Mouse (Mus musculus) CH12F3 (cell line): ENCODE results near the gene Gm20388.

ENCODE experiments used
- in situ Hi-C: fragments of 300-500 bp; cut with MboI; formaldehyde crosslinking; loops from 2 replicates; pipeline ENCODE4 v1.14.3; 2020; ENCODE audit warnings: low sequenced_read_pairs

Gene Gm20388

DNA sequence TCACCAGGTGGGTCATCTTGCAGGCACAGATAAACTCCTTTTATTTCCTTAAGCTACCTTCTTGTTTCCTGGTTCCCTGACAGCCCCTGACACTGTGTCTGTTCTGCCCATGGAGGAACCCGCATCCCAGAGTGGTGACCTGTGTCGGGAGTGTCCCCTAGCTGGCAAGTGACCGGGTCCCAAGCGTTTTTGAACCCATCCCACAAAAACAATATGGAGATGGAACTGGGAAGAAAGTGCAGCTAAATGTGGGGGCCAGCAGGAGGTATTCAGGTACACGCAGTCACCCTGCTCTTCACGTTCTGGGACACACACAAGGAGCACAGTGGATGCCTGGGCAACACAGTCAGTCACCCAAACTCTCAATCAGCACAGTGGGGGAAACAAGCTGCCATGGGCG is 2035.7 kb downstream of the Gm20388 start:
- in situ Hi-C loops: loop anchor here (25.0 kb wide), 1 partner anchor 359 kb away; the partner anchor contains the start of genes Fbxo31 and Map1lc3b

DNA sequence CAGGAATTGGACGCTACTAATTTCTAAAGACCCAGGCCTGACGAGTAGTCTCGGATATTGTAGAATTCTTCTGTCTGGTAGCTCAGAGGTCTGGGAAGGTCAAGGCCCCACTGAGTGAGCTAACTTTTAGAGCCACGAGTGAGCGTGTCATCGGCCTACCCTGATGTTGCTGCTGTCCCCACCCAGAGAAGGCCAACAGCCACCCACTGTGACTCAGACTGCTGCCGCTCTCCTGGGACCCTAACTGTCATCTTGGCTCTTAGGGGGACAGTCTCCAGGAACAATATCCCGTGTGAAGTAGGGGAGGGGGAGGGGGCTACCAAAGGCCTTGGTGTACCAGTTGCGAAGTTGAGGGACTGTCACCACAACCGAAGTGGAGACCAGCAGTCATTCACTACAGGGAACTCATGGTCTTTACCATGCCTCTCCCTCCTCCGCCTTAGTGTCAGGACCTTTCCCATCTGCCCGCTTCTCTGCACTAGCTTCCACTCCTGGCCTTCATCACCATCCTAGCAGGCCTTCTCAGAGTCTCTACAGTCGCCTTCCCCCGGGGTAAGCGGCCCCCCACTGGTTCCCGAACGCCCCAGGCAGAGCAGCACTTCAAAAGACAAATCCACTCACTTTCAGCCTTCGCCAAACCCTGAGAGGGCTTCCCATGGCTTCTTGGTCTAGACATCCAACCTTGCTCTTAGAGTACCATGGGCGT is 2036.6 kb downstream of the Gm20388 start:
- in situ Hi-C loops: loop anchor here (25.0 kb wide), 1 partner anchor 360 kb away; the partner anchor contains the start of genes Fbxo31 and Map1lc3b

DNA sequence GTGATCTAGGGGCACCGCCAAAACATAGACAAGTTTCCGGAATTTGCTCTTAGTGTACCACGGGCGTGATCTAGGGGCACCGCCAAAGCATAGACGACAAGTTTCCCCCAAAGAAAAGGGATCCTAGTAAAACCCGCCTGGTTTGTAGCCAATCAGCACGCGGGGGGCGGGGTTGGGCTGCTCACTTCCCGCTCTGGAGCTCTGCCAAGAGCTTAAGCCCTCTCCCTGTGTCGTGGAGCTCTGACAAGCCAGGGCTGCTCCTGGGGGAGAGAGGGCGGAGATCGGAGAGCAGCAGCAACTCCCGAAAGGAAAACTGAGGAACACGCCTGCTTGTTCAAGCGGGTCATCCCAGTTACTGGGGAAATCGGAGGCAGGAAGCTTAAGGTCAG is 2037.1 kb downstream of the Gm20388 start:
- in situ Hi-C loops: loop anchor here (25.0 kb wide), 1 partner anchor 360 kb away; the partner anchor contains the start of genes Fbxo31 and Map1lc3b

DNA sequence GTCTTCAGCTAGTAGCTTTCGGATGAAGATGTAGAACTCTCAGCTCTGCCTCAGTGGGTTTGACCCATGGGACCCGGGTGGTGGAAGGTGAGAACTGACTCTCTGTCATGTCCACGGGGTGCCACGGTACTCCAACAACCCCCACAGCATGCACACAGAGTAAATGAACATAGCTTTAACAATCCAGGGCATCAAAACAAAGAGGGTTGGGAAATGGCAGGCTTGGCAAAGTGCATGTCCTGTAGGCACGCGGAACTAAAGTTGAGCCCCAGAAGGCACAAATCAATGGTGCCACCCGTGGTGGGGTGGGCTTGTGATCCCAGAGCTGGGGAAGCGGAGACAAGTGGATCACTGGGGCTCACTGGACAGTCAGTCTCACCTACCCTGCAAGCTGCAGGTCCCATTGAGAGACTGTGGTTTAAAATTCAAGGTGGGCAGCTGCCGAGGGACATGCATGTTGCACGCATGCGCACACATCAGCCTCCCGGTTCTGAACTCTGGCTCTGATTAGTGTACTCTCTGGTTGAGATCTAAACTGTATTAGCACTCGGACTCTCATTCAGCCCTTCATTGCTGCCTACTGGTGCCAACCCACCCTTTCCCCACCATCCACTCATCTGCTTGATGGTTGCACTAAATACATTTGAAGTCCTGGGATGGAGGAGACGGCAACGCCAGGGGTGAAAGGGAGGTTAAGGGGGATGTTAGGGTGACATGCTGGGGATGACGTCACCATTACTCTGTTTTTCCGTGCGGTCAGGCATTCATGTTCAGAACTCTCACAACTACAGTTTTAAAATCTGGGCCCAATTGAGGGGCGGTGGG is 2037.9 kb downstream of the Gm20388 start:
- in situ Hi-C loops: loop anchor here (25.0 kb wide), 1 partner anchor 361 kb away; the partner anchor contains the start of genes Fbxo31 and Map1lc3b

DNA sequence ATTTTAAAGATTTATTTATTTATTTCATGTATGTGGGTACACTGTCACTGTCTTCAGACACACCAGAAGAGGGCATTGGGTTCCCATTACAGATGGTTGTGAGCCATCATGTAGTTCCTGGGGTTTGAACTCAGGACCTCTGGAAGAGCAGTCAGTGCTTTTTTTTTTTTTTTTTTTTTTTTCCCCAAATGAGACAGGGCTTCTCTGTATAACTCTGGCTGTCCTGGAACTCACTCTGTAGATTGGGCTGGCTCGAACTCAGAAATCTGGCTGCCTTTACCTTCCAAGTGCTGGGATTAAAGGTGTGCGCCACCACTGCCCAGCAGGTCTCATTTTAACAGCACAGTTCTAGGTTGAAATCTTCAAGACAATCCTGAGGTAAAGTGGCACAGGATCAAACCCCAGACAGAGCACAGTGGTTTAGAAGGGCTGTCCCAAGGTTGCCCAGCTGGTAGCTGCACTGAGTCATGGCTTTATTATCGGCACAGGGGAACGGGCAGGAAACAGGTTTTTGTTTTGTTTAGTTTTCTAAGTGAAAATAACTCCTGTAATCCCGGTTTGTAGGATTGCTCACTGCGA is 2038.7 kb downstream of the Gm20388 start, which contains the start of gene Banp:
Gene Banp, plus strand, starts transcription at position 529 of the 579 bp plus-strand sequence.
- in situ Hi-C loops: loop anchor here (25.0 kb wide), 1 partner anchor 362 kb away; the partner anchor contains the start of genes Fbxo31 and Map1lc3b

DNA sequence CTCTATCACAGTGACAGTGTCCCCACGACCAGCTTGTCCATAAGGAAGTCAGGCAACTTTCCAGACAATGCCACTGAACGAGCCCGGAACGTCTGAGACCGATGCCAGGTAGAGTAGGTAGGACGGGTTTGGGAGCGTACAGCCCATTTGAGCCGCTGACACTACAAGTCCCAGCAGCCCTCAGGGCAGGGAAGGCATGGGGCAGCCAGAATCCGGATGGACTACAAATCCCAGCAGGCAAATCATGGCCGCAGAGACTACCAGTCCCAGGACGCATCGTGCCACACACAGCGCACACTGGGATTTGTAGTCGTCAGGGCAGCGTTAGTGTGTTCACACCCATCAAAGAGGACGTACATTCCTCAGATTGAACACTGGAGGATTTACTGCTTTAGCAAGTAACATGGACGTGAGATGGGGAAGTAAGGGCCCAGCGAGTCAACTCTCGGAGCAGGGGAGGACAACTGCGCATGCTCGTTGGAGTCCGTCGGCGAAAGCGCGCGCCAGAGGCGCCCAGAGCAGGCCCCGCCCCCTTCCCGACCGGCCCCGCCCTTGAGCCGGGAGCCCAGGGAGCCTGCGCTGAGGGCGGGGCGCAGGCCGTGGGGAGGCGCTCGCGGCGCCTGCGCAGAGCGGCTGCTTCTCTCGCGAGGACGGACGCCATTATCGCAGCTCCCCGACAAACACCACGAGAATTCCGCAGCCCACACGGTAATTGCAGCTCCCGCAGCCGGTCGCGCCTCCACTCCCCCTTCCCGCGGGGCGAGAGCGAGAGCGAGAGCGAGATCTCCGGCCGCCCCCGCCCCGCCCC is 2039.5 kb downstream of the Gm20388 start:
- in situ Hi-C loops: loop anchor here (25.0 kb wide), 1 partner anchor 363 kb away; the partner anchor contains the start of genes Fbxo31 and Map1lc3b

DNA sequence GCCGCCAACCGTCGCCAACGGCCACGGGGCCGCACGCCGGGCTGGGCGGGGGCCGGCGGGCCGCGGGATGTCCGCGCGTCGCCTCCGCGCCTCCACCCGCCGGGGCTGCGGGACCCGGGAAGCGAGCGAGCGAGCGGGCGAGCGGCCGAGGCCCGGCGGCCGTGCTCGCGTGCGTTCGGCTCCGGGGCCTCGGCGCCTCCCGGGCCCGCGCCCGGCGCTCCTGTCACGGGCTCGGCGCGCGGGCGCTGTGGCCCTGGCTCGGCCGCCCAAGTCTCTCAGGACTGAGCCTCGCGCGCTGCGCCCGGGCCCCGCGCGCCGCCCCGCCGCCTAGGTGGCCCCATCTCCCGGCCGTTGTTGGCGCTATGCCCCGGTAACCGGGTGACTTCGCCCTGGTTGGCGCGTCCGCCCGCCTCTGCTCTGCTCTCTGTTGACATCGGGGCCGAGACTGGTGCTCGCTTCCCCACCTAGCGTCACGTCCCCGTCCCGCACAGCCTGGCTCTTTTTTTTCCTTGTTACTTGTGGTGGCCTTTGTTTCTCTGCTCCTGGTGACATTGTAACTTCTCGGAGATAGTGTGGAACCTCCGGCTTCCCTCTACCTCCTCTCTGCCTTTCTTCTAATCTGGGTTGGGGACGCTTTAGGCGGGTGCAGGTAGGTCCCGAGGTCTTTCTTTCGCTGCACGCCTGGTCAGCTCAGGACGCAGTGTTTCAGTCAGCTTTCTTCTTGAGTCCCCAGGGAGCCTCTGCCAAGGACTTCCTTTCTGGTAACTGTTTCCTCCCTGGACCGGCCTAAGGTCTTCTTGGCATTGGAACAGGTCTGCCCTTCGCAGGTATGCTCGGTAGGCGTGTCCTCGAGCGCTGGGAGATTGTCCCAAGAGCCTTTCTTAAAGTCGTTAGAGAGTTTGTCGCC is 2040.4 kb downstream of the Gm20388 start:
- in situ Hi-C loops: no loop called here

DNA sequence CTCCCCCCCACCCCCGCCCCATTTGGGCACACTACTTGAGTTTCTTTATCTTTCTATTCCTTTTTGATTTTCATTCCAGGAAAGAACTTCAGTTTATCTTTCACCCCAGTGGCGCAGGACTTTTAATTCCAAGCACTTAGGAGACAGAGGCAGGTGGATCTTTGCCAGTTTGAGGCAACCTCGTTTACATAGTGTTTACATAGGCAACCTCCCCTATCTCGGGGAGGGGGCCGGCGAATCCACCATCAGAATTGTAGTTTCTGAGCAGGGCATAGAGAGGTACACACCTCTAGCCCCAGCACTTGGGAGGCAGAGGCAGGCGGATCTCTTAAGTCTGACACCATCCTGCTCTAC is 2041.0 kb downstream of the Gm20388 start:
- in situ Hi-C loops: no loop called here

DNA sequence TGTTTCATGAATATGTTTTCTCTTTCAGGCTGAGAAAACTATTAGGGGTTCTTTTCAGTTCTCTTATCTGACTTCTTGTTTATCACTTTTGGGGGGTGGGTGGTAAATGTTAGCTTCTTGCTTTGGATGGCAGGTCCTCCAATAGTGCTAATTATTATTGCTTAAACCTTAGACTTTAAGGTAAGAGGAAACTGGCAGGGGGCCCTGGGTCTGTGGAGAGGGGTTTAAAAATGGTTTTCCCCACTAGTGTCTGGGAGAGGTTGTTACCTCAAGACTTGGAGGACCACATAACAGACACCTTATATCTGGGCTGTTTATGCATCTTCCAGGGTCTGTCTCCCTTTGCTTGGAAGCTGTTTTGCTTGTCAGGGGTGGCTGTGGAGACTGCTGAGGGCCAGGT is 2041.5 kb downstream of the Gm20388 start:
- in situ Hi-C loops: no loop called here

DNA sequence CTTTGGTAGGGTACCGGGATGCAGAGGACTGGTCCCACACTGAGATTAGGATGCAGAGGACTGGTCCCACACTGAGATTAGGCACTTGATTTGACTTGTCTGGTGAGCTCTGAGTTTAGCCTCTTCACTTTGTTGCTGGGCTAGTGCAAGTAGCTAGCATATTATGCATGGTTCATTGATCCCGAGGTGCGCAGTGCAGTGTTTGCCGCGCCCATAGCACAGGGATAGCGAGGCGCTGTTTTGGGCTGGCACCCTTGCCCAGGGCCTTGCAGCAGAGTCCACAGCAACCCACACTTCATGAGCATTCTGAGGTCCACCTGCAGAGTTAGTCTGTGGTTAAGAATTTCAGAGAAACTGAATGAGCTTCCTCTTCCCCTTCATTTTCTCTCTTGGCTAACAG is 2042.2 kb downstream of the Gm20388 start:
- in situ Hi-C loops: no loop called here

DNA sequence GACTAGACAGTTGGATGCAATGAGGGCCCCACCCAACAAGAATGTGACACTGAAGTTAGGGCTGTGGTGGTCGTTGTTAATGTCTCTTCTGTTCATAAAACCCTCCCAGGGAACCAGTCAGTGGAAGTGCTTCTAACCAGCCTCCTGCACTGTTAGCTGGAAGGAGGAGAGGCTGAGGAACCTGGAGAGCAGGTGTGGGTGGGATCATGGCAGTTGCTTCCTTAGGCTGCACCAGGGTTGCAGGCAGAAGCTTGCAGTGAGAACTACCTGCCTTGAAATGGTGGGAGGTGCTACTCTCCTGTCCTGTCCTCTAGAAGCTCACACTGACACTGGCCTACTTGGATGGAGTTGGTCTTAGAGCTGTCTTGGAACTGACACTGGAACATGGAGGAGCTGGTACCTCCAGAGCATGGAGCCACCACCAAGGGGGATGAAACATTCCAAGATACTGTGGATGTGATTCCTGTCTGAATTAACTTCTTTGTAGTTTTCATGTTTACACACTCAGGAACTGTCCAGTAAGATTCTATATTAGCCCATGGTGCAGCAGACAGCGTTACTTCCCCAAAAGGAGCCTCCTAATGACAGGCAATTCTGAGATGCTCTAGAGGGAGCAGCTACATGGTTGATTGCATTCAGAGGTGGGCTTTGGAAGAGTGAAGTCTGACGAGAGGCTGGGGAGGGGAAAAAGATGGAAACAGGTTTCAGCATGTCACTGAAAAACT is 2043.3 kb downstream of the Gm20388 start:
- in situ Hi-C loops: no loop called here

DNA sequence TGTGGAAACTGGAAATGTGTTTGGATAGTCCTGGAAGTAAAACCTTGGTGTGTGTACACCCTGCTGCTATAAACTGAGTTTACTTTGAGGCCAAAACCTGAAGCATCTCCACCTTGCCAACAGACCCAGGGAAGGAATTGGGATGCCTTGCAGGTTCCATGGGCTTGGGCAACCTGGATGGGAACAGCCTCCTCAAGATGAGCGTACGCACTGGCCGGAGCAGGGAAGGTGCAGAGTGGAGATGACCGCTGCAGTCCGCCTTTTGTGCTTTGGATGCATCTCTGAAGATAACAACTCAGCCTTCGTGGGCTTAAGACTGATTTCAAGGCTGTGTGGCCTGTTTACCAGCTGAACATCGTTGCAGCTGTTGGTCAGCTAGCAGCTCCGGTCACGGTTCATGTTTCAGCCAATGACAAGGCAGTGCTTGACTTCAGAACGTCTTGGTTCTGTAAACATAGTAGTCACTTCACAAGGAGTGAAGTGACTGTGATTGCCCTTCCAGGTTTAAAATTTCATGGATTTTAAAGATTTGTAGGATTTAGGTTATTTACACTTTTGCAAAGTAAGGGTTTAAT is 2044.4 kb downstream of the Gm20388 start:
- in situ Hi-C loops: no loop called here

DNA sequence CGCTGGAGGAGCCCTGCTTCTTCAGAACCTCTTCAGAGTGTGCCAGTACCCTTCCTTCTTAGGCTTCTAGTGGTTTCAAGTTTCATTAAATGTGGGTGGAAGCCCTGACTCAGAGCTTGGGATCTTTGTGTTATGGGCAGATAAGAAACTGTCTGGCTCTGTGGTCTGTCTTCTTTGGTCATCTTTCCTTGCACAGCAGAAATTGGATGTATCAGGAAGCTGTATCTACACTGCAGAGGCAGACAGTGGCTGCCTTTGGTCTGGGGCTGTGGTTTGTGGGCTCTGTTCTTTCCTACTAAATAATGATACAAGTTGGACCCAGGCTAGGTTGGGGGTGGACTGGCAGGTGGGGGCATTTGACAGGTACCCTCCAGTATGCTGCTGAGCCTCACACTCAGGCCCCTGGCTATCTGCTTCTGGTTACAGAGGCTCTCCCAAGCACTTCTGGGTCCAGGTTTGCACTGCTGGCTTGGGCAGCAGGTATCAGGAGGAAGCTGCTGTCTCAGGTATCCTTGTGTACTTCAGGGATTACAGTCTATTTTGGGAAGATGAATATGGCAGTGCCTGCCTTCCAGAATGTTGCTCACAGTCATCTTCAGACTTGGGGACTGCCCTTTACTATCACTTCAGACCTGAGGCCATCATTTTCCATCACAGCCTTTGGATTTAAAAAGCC is 2045.3 kb downstream of the Gm20388 start:
- in situ Hi-C loops: no loop called here

DNA sequence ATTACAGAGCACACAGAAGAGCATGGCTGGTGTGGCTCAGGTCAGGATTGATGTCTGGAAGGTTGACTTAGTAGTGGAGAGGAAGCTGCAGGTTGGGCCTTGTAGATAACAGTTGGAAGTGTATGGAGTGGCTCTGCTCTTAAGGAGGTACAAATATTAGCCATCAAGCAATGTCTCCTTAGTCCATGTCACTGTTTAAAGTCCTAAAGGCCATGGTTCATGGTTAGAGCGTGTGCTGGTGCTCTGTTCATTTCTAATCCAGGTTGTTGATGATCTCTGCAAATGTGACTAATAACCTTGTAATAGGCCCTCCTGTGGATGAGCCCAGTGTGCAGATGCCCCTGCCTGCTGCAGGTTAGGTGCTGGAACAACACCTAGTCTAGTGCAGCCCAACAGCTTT is 2047.8 kb downstream of the Gm20388 start:
- in situ Hi-C loops: no loop called here

DNA sequence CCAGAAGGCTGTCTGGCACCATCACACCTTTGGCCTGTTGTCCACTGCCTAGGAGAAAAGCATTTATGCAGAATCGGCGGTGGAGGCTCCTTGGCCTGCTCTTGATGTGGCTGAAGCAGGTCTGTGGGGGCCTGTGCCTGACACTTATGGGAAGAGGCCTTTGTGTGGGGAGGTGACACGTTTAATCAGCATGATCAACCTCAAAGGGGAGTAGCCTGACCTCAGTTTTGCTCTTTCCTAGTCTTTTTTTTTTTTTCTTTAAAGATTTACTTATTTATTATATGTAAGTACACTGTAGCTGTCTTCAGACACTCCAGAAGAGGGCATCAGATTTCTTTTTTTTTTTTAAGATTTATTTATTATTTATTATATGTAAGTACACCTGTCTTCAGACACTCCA is 2052.3 kb downstream of the Gm20388 start:
- in situ Hi-C loops: no loop called here

DNA sequence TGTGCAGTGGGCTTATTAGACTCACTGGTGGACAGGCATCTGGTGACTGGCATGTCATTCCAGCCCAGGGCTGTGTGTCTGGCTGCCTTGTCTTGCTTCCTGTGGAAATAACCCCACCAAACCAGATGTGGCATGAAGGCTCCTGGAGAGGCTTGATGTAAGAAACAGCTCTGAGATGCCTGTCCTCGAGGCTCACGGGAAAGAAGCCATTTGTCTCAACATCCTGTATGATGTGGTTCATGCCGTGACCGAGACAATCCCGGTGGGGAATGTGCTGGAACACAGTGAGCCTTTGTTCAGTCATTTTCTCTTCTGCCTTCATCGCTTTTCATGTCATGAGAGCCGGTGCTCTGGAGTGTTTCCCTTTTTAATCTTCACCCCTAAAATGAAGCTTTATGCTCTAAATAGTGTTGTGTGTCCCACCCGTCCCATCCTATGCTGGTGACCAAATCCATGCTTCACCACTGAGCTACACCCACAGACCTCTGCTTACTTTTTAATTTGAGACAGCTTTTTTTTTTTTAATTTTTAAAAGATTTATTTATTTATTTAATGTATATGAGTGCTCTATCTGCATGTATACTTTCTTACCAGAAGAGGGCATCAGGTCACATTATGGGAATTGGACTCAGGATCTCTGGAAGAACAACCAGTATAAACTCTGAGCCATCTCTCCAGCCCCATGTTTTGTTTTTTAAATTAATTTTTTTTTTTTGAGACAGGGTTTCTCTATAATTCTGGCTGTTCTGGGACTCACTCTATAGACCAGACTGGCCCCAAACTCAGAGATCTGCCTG is 2054.3 kb downstream of the Gm20388 start:
- in situ Hi-C loops: no loop called here

DNA sequence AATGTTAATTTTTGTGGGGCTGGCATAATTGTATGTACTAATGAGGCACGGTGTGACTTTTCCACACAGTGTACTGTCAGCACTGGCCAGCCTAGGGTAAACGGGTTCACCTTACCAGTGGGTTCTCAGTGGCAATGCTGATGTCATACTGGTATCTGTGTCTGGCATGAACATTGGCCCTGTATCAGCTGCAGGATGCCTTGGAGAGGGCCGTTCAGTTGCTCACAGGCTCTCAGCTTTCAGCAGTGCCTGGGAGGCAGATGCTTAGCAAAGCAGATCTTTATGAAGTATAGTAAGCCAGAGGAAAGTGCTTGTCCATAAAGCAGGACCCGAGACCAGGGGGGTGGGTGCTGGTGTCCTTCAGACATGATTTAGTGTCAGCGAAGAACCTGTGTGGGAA is 2055.5 kb downstream of the Gm20388 start:
- in situ Hi-C loops: no loop called here
